Mouse (Mus musculus): ENCODE results near the gene Ttc30a2.
"Not testable (repeated sequence)": the region's sequence is repeated elsewhere in the genome, so short reads cannot be mapped to it uniquely, and the experiment has no call there.

Ttc30a2 gene

DNA sequence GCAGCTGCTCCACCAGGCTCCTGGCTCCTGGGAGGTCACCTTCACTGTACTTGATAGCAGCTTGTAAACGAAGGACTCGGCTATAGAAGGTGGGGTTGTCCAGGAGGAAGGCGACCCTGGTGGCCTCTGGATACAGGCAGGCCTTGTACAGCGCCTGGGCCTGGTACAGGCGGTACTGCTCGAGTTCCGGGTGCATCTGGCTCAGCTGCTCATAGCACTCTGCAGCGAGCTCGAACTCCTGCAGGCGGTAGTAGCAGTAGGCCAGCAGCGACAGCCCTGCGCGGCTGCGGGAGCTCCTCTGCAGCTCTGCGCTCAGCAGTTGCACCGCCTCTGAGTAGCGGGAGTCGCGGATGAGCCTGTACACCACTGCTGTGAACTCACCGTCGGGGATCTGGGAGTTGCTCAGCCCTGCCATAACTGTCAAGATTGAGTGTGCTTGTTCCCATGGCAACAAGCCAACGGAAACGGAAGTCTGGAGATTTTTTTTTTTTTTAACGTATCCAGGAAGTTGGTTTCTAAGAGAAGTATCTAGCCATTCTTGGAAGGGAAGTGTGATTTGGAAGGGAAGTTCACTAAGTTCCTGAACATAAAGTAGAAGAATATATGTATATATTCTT, at the start of gene Ttc30a2:
Gene Ttc30a2, minus strand, starts transcription at position 419 of the 617 bp plus-strand sequence.
- in situ Hi-C loops (cut with MboI; ENCODE audit: low sequenced_read_pairs), result not testable (repeated sequence)

- in situ Hi-C loops (cut with MboI; ENCODE audit: low sequenced_read_pairs), result no loop called here
Measured at GRCm38 (mm10) chr2:76016890-76017289, 38.9 kb upstream of the Ttc30a2 start.

DNA sequence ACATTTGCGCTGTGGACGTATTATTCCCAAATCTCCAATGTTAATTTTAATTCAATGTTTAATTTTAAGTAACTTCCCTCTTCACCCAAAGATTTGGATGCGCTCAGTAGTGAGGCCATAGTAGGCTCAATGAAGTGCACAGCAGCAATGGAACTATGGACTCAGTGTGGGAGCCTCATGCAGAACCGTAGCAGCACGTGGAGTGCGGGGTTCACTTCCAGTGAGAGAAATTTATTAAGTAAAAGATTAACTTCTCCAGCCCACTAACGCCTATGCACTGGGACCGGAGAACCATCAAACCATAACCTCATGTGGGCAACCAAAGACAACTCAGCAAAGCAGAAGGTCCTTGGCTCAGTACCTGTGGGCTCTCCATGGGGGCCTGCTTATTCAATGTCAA, 38.2 kb upstream of the Ttc30a2 start:
- in situ Hi-C loops (cut with MboI; ENCODE audit: low sequenced_read_pairs), result no loop called here

GRCm38 (mm10) chr2:76015460-76015859, 37.5 kb upstream of the Ttc30a2 start:
- in situ Hi-C loops (cut with MboI; ENCODE audit: low sequenced_read_pairs), result no loop called here

DNA sequence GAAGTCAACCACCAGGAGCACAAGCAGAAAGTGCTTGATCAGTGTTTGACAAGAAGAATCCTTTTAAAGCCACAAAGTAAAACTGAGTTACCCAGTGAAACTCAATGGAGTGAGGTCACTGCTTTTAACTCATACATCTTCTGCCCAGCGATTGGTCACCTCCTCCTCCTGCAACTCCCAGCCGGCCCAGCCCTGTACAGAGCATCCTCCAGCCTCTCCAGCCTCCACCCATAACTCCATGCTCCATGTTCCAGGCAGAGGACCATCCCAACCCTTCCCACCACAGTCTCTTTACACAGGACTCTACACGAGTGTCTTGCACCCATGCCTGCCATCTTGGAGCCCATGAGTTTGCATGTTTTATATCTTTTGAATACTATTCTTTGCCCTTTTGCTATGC, 36.7 kb upstream of the Ttc30a2 start:
- in situ Hi-C loops (cut with MboI; ENCODE audit: low sequenced_read_pairs), result no loop called here

DNA sequence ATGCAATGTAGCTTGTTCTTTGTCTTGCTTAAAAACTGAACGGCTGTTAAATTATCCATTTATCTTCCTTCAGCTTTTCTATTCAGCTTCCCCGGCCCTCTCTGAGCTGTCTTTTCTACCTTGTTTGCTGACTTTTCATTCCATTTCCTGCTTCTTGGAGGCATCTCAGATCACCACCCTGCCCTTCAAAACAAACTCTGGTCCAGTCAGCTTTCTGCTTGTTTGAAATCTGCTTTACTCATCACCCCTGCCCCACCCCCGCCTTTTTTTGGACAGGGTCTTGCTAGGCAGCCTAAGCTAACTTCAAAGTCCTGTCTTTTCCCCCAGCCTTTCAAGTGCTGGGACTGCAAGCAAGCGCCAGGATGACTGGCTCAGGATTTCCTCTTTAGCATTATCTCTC, 28.2 kb upstream of the Ttc30a2 start:
- in situ Hi-C loops (cut with MboI; ENCODE audit: low sequenced_read_pairs), result no loop called here

DNA sequence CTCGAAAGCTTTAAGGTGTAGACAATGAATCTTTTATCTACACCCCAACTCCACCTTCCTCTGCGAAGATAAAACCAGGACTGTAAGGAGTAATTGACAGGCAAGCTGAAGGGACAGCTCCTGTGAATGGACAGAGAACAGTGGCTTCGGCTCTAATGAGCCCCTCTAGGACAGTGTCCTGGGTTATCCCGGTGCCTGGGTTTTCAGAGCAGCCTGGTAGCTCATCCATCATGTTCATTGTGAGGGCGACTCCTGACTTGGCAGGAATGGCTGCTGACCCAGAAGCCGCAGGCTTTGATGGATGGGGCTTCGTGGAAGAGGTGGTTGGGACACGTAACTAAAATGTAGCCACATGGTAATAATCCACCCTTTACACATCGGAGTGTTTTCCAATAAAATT, 24.9 kb upstream of the Ttc30a2 start:
- in situ Hi-C loops (cut with MboI; ENCODE audit: low sequenced_read_pairs), result no loop called here

DNA sequence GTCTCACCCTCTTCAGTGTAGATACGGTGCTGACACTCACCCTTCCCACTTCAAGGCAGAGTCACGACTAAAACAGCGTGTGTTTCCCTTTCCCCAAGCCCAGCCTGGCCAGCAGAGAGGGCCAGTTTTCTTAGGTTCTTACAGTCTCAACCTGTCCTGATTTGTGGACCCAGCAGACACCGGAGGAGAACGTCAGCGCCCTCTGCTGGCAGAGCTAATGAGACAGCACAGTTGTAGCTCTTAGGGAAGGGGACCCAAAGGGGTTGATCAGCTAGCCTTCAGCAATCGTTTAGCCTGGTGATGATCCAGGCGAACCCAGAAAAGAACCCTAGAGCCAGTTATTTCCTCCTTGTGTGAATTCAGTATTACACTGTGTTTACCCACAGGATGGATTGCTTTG, 23.4 kb upstream of the Ttc30a2 start:
- in situ Hi-C loops (cut with MboI; ENCODE audit: low sequenced_read_pairs), result no loop called here

DNA sequence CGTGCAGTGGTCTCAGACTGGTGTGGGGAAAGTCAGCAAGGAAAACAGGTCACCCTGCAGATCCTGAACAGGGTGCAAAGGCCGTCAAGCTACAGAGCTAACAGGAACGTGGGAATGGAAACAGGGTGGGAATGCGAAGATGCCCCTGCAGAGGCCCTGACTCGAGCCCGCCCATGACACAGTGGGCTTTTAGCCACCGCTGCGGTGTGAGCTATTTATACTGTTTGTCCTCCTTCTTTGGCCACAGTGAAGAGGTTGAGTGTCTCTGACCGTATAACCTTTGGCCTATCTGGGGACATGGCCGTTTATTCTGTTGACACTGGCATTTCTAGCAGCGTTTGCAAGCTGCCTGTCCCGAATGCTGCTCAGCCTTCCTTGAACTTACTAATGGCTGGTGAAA, 21.7 kb upstream of the Ttc30a2 start:
- in situ Hi-C loops (cut with MboI; ENCODE audit: low sequenced_read_pairs), result no loop called here

GRCm38 (mm10) chr2:75998692-75999091, 20.7 kb upstream of the Ttc30a2 start:
- in situ Hi-C loops (cut with MboI; ENCODE audit: low sequenced_read_pairs), result no loop called here

DNA sequence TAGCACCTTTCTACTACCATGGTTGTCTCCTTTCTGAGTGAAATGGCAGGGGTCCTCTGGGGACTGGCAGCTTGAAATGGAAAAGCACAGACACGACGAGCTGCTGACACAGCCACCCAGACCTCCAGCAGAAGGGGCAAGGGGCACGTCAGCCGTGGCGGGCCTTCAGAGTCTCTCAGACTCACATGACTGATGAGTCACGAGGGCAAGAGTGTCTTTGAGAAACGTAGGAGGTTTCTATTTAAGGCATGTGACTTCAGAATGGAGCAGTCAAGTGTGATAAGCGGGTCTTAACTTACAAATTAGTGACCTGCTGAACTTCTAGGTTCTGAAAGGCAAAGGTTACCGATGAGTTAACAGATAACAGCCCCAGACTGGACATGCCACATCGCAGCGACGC, 19.8 kb upstream of the Ttc30a2 start:
- in situ Hi-C loops (cut with MboI; ENCODE audit: low sequenced_read_pairs), result no loop called here

DNA sequence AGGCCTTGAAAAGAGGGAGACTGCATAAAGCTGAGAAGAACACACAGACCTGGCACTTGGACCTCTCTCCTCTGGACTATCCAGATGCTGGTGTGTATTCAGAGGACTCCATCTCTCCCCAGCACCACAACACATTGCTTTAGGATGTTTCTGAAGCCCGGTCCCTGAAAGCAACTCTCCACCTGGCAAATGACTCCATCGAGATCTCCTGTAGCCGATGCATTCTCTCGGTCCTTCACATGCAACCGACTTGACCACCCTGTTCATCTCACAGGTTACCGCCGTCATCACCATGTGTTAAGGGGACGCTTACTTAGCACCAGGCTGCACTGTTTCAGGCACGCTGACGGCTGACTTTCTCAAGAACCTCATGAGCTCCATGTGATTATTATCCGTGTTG, 16.9 kb upstream of the Ttc30a2 start:
- in situ Hi-C loops (cut with MboI; ENCODE audit: low sequenced_read_pairs), result no loop called here

- in situ Hi-C loops (cut with MboI; ENCODE audit: low sequenced_read_pairs), result no loop called here
Measured at GRCm38 (mm10) chr2:75991581-75992205, 13.7 kb upstream of the Ttc30a2 start.

GRCm38 (mm10) chr2:75990885-75991539, 13.0 kb upstream of the Ttc30a2 start:
- in situ Hi-C loops (cut with MboI; ENCODE audit: low sequenced_read_pairs), result no loop called here

DNA sequence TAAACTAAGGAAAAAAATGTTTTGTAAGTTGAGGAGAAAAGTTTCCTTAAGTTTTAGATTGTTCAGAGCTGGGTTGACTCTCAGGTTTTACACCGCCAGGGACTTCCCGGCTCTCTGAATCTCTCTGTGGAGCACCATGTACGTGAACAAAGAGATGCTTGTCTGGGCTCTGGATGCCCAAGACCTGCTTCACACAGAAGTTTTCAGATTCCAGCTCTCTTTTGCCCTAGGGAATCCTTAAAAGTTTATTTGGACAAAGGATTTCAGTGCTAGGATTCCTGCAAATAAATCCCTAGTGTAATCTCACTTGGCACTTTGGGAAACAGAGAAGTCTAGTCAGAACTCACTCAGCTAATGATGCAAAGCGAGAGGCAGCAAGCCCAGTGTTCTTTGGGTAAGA, 11.7 kb upstream of the Ttc30a2 start:
- in situ Hi-C loops (cut with MboI; ENCODE audit: low sequenced_read_pairs), result no loop called here

GRCm38 (mm10) chr2:75988779-75989363, 10.9 kb upstream of the Ttc30a2 start:
- in situ Hi-C loops (cut with MboI; ENCODE audit: low sequenced_read_pairs), result no loop called here

GRCm38 (mm10) chr2:75988378-75988777, 10.4 kb upstream of the Ttc30a2 start:
- in situ Hi-C loops (cut with MboI; ENCODE audit: low sequenced_read_pairs), result no loop called here

DNA sequence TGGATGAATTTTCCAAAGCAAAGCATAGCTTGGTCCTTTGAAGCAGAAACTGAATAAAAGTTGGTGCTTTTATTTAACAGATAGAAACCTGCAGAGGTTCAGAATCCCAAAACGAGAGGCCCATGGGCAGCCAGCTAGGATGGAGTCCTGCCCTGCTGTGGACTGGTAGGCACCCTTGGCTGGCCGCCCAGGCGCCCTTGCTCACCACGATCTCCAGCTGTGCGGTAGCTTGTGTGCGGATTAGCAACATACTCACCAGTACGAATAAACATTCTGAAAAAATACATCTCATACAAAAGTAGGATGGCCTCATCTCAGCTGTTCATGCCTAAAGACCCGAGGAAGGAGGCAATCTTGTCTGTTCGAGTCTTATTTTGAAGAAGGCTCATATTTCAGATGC, 9.8 kb upstream of the Ttc30a2 start:
- in situ Hi-C loops (cut with MboI; ENCODE audit: low sequenced_read_pairs), result no loop called here

GRCm38 (mm10) chr2:75985124-75985523, 7.2 kb upstream of the Ttc30a2 start:
- in situ Hi-C loops (cut with MboI; ENCODE audit: low sequenced_read_pairs), result no loop called here

- in situ Hi-C loops (cut with MboI; ENCODE audit: low sequenced_read_pairs), result no loop called here
Measured at GRCm38 (mm10) chr2:75983847-75984246, 5.9 kb upstream of the Ttc30a2 start.

DNA sequence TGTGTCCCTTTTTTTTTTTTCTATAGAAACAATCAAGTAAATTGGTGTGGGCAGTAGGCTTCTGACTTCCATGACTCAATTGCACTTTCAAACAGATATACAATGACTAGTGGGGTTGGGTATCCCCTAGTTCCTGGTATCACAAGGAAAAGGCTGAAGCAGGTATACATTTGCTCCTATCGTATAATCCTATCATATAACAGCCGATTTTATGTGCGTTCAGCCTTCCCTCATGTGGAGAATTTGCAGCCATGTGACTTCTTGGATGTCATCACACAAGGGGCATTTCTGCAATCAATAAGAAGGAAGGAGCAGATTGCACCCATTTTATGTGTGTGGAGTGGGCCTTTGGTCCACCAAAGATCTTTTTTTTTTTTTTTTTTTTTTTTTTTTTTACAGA, 5.1 kb upstream of the Ttc30a2 start:
- in situ Hi-C loops (cut with MboI; ENCODE audit: low sequenced_read_pairs), result no loop called here

- in situ Hi-C loops (cut with MboI; ENCODE audit: low sequenced_read_pairs), result no loop called here
Measured at GRCm38 (mm10) chr2:75982626-75983025, 4.7 kb upstream of the Ttc30a2 start.
